Mouse (Mus musculus) brain, adult 2 months (tissue): Measurements from ENCODE around the gene Pam.

Experiments
- DNase-seq: peaks from one replicate; pipeline ENCODE4 v3.0.0; 2011; ENCODE audit warnings: low read depth, low spot score

Gene Pam

GRCm38 (mm10) chr1:98042425-98042824, 53.0 kb downstream of the Pam start:
- no peak for DNase-seq

GRCm38 (mm10) chr1:98038252-98038651, 57.2 kb downstream of the Pam start:
- peak; percentile 31 for DNase-seq

GRCm38 (mm10) chr1:98035736-98036135, 59.7 kb downstream of the Pam start:
- DNase-seq, result no peak

- peak; percentile 92 for DNase-seq
These were observed 63.6 kb downstream of the Pam start for GRCm38 (mm10) chr1:98031802-98032201.

- no peak for DNase-seq
These were observed 66.4 kb downstream of the Pam start for GRCm38 (mm10) chr1:98029025-98029424.

GRCm38 (mm10) chr1:98028468-98028867, 67.0 kb downstream of the Pam start:
- DNase-seq, result no peak

- DNase-seq, result no peak
These were observed 67.5 kb downstream of the Pam start for GRCm38 (mm10) chr1:98027959-98028358.

GRCm38 (mm10) chr1:98025924-98026640, 69.4 kb downstream of the Pam start:
- DNase-seq, result no peak

- peak; percentile 19 for DNase-seq
These were observed 71.6 kb downstream of the Pam start for GRCm38 (mm10) chr1:98023866-98024265.

- peak; percentile 24 for DNase-seq
These were observed 76.5 kb downstream of the Pam start for GRCm38 (mm10) chr1:98018987-98019386.

GRCm38 (mm10) chr1:98016004-98016848, 79.2 kb downstream of the Pam start:
- DNase-seq, result no peak

GRCm38 (mm10) chr1:98015564-98015963, 79.9 kb downstream of the Pam start:
- no peak for DNase-seq

GRCm38 (mm10) chr1:98002561-98003425, 92.7 kb downstream of the Pam start:
- DNase-seq, result peak; percentile 84

GRCm38 (mm10) chr1:97999465-97999864, 96.0 kb downstream of the Pam start:
- DNase-seq, result no peak

GRCm38 (mm10) chr1:97998961-97999360, 96.5 kb downstream of the Pam start:
- peak; percentile 55 for DNase-seq

- no peak for DNase-seq
These were observed 98.4 kb downstream of the Pam start for GRCm38 (mm10) chr1:97997088-97997487.

GRCm38 (mm10) chr1:97991976-97992375, 103.5 kb downstream of the Pam start:
- no peak for DNase-seq

- DNase-seq, result peak; percentile 52
These were observed 112.3 kb downstream of the Pam start for GRCm38 (mm10) chr1:97983189-97983588.

GRCm38 (mm10) chr1:97979422-97979821, 116.0 kb downstream of the Pam start:
- no peak for DNase-seq

GRCm38 (mm10) chr1:97977521-97977920, 117.9 kb downstream of the Pam start:
- no peak for DNase-seq

- peak; percentile 74 for DNase-seq
These were observed 118.5 kb downstream of the Pam start for GRCm38 (mm10) chr1:97976873-97977473.
